Mouse (Mus musculus) heart, adult 8-10 months (tissue): Measurements from ENCODE around the gene Ccdc51. TPM values are rescaled to one million over a fixed set of nuclear protein-coding genes. Genes with fewer than 3 reads are reported as not detected.
A peak's percentile ranks its signal among the peaks of the same experiment; 100 is the strongest.

Source experiments
- DNase-seq: peaks from one replicate; pipeline ENCODE4 v3.0.0; 2022; ENCODE audit warnings: low spot score
- total RNA-seq, 4 experiments: library from RNA; stranded (reverse); gene quantifications; 2 replicates each; pipeline ENCODE4 v1.2.4; 2022

Ccdc51 gene
- total RNA-seq, 4 experiments from 2014 or later: 10.5 to 13.4 (median 12.7) TPM

- no peak for DNase-seq
These were observed 14.0 kb downstream of the Ccdc51 start for GRCm38 (mm10) chr9:109096251-109096661.

- DNase-seq: no peak
These were observed 14.6 kb downstream of the Ccdc51 start for GRCm38 (mm10) chr9:109096856-109097255.

GRCm38 (mm10) chr9:109097291-109097690 lies 15.0 kb downstream of the Ccdc51 start:
- DNase-seq: no peak

- no peak for DNase-seq
These were observed 15.5 kb downstream of the Ccdc51 start for GRCm38 (mm10) chr9:109097831-109098230.

GRCm38 (mm10) chr9:109098366-109098765 lies 16.1 kb downstream of the Ccdc51 start:
- no peak for DNase-seq

- DNase-seq: peak; percentile 50
These were observed 16.7 kb downstream of the Ccdc51 start for GRCm38 (mm10) chr9:109098969-109099368.

GRCm38 (mm10) chr9:109100307-109100928 lies 18.1 kb downstream of the Ccdc51 start:
- no peak for DNase-seq

GRCm38 (mm10) chr9:109101933-109102445 lies 19.7 kb downstream of the Ccdc51 start:
- no peak for DNase-seq

GRCm38 (mm10) chr9:109102541-109102940 lies 20.2 kb downstream of the Ccdc51 start:
- no peak for DNase-seq

GRCm38 (mm10) chr9:109103250-109103649 lies 21.0 kb downstream of the Ccdc51 start:
- DNase-seq: no peak

GRCm38 (mm10) chr9:109104083-109104482 lies 21.8 kb downstream of the Ccdc51 start:
- DNase-seq: no peak

GRCm38 (mm10) chr9:109105011-109105410 lies 22.7 kb downstream of the Ccdc51 start:
- no peak for DNase-seq

GRCm38 (mm10) chr9:109105648-109106047 lies 23.4 kb downstream of the Ccdc51 start:
- no peak for DNase-seq

GRCm38 (mm10) chr9:109107341-109107740 lies 25.0 kb downstream of the Ccdc51 start:
- DNase-seq: no peak

GRCm38 (mm10) chr9:109110240-109110639 lies 27.9 kb downstream of the Ccdc51 start:
- DNase-seq: no peak

GRCm38 (mm10) chr9:109111101-109111500 lies 28.8 kb downstream of the Ccdc51 start:
- DNase-seq: no peak

GRCm38 (mm10) chr9:109111591-109111990 lies 29.3 kb downstream of the Ccdc51 start:
- no peak for DNase-seq

GRCm38 (mm10) chr9:109113331-109113730 lies 31.0 kb downstream of the Ccdc51 start:
- no peak for DNase-seq

- no peak for DNase-seq
These were observed 32.0 kb downstream of the Ccdc51 start for GRCm38 (mm10) chr9:109114276-109114675.

- DNase-seq: no peak
These were observed 32.6 kb downstream of the Ccdc51 start for GRCm38 (mm10) chr9:109114871-109115270.

GRCm38 (mm10) chr9:109116205-109116604 lies 33.9 kb downstream of the Ccdc51 start:
- no peak for DNase-seq

- DNase-seq: peak; percentile 63
These were observed 35.8 kb downstream of the Ccdc51 start for GRCm38 (mm10) chr9:109118106-109118505.

- DNase-seq: no peak
These were observed 37.3 kb downstream of the Ccdc51 start for GRCm38 (mm10) chr9:109119571-109119970.

GRCm38 (mm10) chr9:109120956-109121355 lies 38.7 kb downstream of the Ccdc51 start:
- no peak for DNase-seq
